In the genomic region with DNA sequence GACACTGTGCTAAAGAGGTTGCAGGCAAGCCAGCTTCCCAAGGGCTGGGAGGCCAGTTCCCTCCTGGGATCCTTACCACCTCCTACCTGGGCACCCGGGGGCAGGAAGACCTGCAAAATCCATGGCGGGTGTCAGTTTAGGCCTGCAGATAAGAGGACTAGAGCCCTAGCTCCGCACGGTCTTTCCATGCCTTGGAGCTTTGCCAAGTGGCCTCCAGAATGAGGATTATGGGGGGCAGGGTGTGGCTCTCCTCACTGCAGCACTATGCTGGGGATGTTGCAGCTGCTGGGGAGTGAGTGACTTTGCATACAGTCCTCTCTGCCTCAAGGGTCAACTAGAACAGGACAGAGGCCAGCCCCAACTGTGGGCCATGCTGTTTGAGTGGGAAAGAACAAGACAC, we compare ENCODE assay signal across 15 mouse cellular contexts. TPM values are rescaled to one million over a fixed set of nuclear protein-coding genes. Genes with fewer than 3 reads are reported as not detected.
A peak's percentile ranks its signal among the peaks of the same experiment; 100 is the strongest.
DNase-seq lines count a peak whose midpoint lies in the region; ATAC-seq lines count a peak whose summit lies in the region.
"Had no signal": no experiment of that assay in that cellular context is flagged by ENCODE, and none has a peak within 500 bp of the region (broad histone marks: within the 10 kb centered on the region; RNA-seq: fewer than 3 reads in every experiment).

No protein-coding gene starts in this region.

- peaks cover 12% of the 10 kb centered on the region for H3K36me3 ChIP-seq in heart, embryonic 12.5 days
- H3K36me3 ChIP-seq in liver, embryonic 16.5 days (ENCODE audit: control insufficient read depth, insufficient read depth) = no peaks in the 10 kb centered on the region
- H3K36me3 ChIP-seq: forebrain, embryonic 15.5 days; lung, embryonic 15.5 days had no signal

- no peaks in the 10 kb centered on the region for H3K9me3 ChIP-seq in heart, embryonic 12.5 days (replicated peaks)
- no peaks in the 10 kb centered on the region for H3K9me3 ChIP-seq in liver, embryonic 16.5 days (replicated peaks; ENCODE audit: control insufficient read depth, low read length)
- H3K9me3 ChIP-seq: forebrain, embryonic 15.5 days; lung, embryonic 15.5 days had no signal

- no peak for DNase-seq in heart, adult 9 months (ENCODE audit: low spot score in 2 of 2)
- DNase-seq in liver = no peak
- DNase-seq in testis, postnatal 10 days (ENCODE audit: low spot score) = peak; percentile 47
- DNase-seq in testis, postnatal 14 days (ENCODE audit: low spot score) = no peak
- no peak for DNase-seq in gastrocnemius, adult 8-10 months (ENCODE audit: low spot score in 2 of 2)
- DNase-seq: adrenal gland, postnatal 36 days; kidney, adult 2 months; kidney, postnatal 14 days; right cerebral cortex, adult 18-20 months had no signal

- WGBS in heart, embryonic 12.5 days = 26% methylated on average over 4 of the region's 4 CpGs
- 55% methylated on average over 4 of the region's 4 CpGs for WGBS in liver, embryonic 16.5 days (ENCODE audit: insufficient replicate concordance)

- no peak overlapping the region for H3K9ac ChIP-seq in heart, embryonic 12.5 days
- no peak overlapping the region for H3K9ac ChIP-seq in liver, embryonic 16.5 days (ENCODE audit: low read depth, low read length)
- H3K9ac ChIP-seq: forebrain, embryonic 15.5 days; lung, embryonic 15.5 days had no signal

- no peak overlapping the region for H3K4me2 ChIP-seq in heart, embryonic 12.5 days
- no peak overlapping the region for H3K4me2 ChIP-seq in liver, embryonic 16.5 days (ENCODE audit: low read depth, low read length)
- H3K4me2 ChIP-seq: forebrain, embryonic 15.5 days; liver, embryonic 11.5 days; lung, embryonic 15.5 days had no signal

- H3K27me3 ChIP-seq in heart, embryonic 12.5 days (replicated peaks) = no peaks in the 10 kb centered on the region
- H3K27me3 ChIP-seq in liver, embryonic 16.5 days (ENCODE audit: control insufficient read depth, insufficient read depth, low read depth, low read length) = no peaks in the 10 kb centered on the region
- H3K27me3 ChIP-seq: forebrain, embryonic 15.5 days; lung, embryonic 15.5 days had no signal

- 0 out of 2 replicates have a peak overlapping the region, but pooled peaks have one; percentile 5 for H3K27ac ChIP-seq in heart, embryonic 12.5 days (ENCODE audit: poor library complexity, severe bottlenecking)
- no peak overlapping the region for H3K27ac ChIP-seq in liver, embryonic 16.5 days (ENCODE audit: low read length)
- H3K27ac ChIP-seq: forebrain, embryonic 15.5 days; lung, embryonic 15.5 days had no signal

- no peak overlapping the region for H3K4me3 ChIP-seq in heart, embryonic 12.5 days
- no peak overlapping the region for H3K4me3 ChIP-seq in liver, embryonic 16.5 days (ENCODE audit: low read depth, low read length)
- H3K4me3 ChIP-seq: forebrain, embryonic 15.5 days; lung, embryonic 15.5 days had no signal

- peaks cover 94% of the 10 kb centered on the region for H3K4me1 ChIP-seq in heart, embryonic 12.5 days (replicated peaks)
- peaks cover 3% of the 10 kb centered on the region; the same call in 1 of the 2 replicates for H3K4me1 ChIP-seq in liver, embryonic 16.5 days (ENCODE audit: control insufficient read depth, low read depth, low read length)

- no peak for ATAC-seq in heart, embryonic 12.5 days (ENCODE audit: insufficient number of reproducible peaks, low FRiP score)
- ATAC-seq in liver, embryonic 16.5 days (ENCODE audit: low read depth) = 0 out of 2 replicates have a peak, but pooled peaks have one; percentile 32
- ATAC-seq: forebrain, embryonic 15.5 days; hindbrain, embryonic 16.5 days had no signal

RNA-seq across cellular contexts. Expression of a gene that starts 14.1 kb away (rescaled TPM):
- polyA plus RNA-seq in heart, embryonic 12.5 days (2016; fragmentation: Nextera tagmentation; extraction: Ambion mirVana) = 139 and 142 TPM in 2 replicates
- 16.8 and 18.2 TPM in 2 replicates for polyA plus RNA-seq in liver, embryonic 16.5 days (2015; fragmentation: Nextera tagmentation; extraction: Ambion mirVana)
- 10 to 100 TPM; 43.3 to 60.4 (median 52.8) TPM for total RNA-seq in gastrocnemius, adult 8-10 months (2022)
